Mouse (Mus musculus): ENCODE measurements around the gene Zfyve26. TPM values are rescaled to one million over a fixed set of nuclear protein-coding genes. Genes with fewer than 3 reads are reported as not detected.

The Zfyve26 gene
- polyA plus RNA-seq, 1 experiment from 2014 or later, result 17.2 TPM

- 91% methylated on average over 9 of the region's 9 CpGs for WGBS
- H3K9me3 ChIP-seq (ENCODE audit: control insufficient read depth, low read depth, low read length), result no peaks in the 10 kb centered on the region
- no peak for ATAC-seq (ENCODE audit: insufficient number of reproducible peaks, insufficient read depth, low FRiP score, low read depth)
- H3K4me3 ChIP-seq (ENCODE audit: low read depth, low read length), result no peak overlapping the region
- no peak overlapping the region for H3K27ac ChIP-seq (ENCODE audit: low read length)
- no peak overlapping the region for H3K9ac ChIP-seq (replicated peaks; ENCODE audit: low read depth, low read length)
- H3K4me1 ChIP-seq (ENCODE audit: control insufficient read depth, insufficient read depth, low read length), result no peaks in the 10 kb centered on the region
- H3K36me3 ChIP-seq (ENCODE audit: control insufficient read depth, insufficient read depth, low read length), result peaks cover 29% of the 10 kb centered on the region
- no peaks in the 10 kb centered on the region for H3K27me3 ChIP-seq (ENCODE audit: control insufficient read depth, insufficient read depth, low read length)
- H3K4me2 ChIP-seq (replicated peaks; ENCODE audit: low read depth, low read length), result no peak overlapping the region
These were observed 42.6 kb downstream of the Zfyve26 start for GRCm38 (mm10) chr12:79253294-79254053.

GRCm38 (mm10) chr12:79248110-79248509, 48.0 kb downstream of the Zfyve26 start:
- H3K4me2 ChIP-seq (replicated peaks; ENCODE audit: low read depth, low read length), result no peak overlapping the region
- H3K36me3 ChIP-seq (ENCODE audit: control insufficient read depth, insufficient read depth, low read length), result peaks cover 54% of the 10 kb centered on the region
- no peak overlapping the region for H3K27ac ChIP-seq (ENCODE audit: low read length)
- no peaks in the 10 kb centered on the region for H3K4me1 ChIP-seq (ENCODE audit: control insufficient read depth, insufficient read depth, low read length)
- no peaks in the 10 kb centered on the region for H3K9me3 ChIP-seq (ENCODE audit: control insufficient read depth, low read depth, low read length)
- no peaks in the 10 kb centered on the region for H3K27me3 ChIP-seq (ENCODE audit: control insufficient read depth, insufficient read depth, low read length)
- no peak for ATAC-seq (ENCODE audit: insufficient number of reproducible peaks, insufficient read depth, low FRiP score, low read depth)
- 84% methylated on average over 3 of the region's 3 CpGs for WGBS
- no peak overlapping the region for H3K9ac ChIP-seq (replicated peaks; ENCODE audit: low read depth, low read length)
- no peak overlapping the region for H3K4me3 ChIP-seq (ENCODE audit: low read depth, low read length)

DNA sequence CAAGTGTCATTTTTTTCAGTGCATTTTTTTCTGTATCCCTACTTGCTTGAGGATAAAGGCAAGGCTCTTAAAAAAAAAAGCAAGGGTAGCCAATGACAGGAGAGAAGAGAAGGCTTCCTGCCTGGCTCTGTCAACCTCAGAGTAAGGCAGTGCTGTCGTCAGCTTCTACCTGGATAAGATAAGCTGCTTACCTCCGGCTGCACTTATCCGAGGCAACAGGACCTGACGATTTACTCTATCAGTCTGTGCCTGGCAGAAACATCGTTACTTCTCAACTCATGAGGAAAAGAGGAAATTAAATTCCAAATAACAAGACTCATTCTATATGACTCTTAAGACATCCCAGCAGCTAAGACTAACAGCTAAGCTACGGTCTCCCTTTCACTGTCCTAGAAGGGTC, 53.2 kb downstream of the Zfyve26 start:
- ATAC-seq (ENCODE audit: insufficient number of reproducible peaks, insufficient read depth, low FRiP score, low read depth), result no peak
- Histone ChIP-seq H3K36me3 (ENCODE audit: control insufficient read depth, insufficient read depth, low read length) (peaks cover 53% of the 10 kb centered on the region), H3K9ac (replicated peaks; ENCODE audit: low read depth, low read length) (no peak overlapping the region), H3K4me1 (ENCODE audit: control insufficient read depth, insufficient read depth, low read length) (no peaks in the 10 kb centered on the region), H3K4me3 (ENCODE audit: low read depth, low read length) (no peak overlapping the region), H3K9me3 (ENCODE audit: control insufficient read depth, low read depth, low read length) (no peaks in the 10 kb centered on the region), H3K27me3 (ENCODE audit: control insufficient read depth, insufficient read depth, low read length) (no peaks in the 10 kb centered on the region), H3K27ac (ENCODE audit: low read length) (no peak overlapping the region), H3K4me2 (replicated peaks; ENCODE audit: low read depth, low read length) (no peak overlapping the region)
- WGBS, result 85% methylated on average over 6 of the region's 6 CpGs

- Histone ChIP-seq H3K4me1 (ENCODE audit: control insufficient read depth, insufficient read depth, low read length) (no peaks in the 10 kb centered on the region), H3K4me3 (ENCODE audit: low read depth, low read length) (no peak overlapping the region), H3K9me3 (ENCODE audit: control insufficient read depth, low read depth, low read length) (no peaks in the 10 kb centered on the region), H3K36me3 (ENCODE audit: control insufficient read depth, insufficient read depth, low read length) (peaks cover 53% of the 10 kb centered on the region), H3K27me3 (ENCODE audit: control insufficient read depth, insufficient read depth, low read length) (no peaks in the 10 kb centered on the region), H3K9ac (replicated peaks; ENCODE audit: low read depth, low read length) (no peak overlapping the region), H3K27ac (ENCODE audit: low read length) (no peak overlapping the region), H3K4me2 (replicated peaks; ENCODE audit: low read depth, low read length) (no peak overlapping the region)
- ATAC-seq (ENCODE audit: insufficient number of reproducible peaks, insufficient read depth, low FRiP score, low read depth), result no peak
- WGBS, result 68% methylated on average over 2 of the region's 2 CpGs
These were observed 54.1 kb downstream of the Zfyve26 start for GRCm38 (mm10) chr12:79241985-79242384.

DNA sequence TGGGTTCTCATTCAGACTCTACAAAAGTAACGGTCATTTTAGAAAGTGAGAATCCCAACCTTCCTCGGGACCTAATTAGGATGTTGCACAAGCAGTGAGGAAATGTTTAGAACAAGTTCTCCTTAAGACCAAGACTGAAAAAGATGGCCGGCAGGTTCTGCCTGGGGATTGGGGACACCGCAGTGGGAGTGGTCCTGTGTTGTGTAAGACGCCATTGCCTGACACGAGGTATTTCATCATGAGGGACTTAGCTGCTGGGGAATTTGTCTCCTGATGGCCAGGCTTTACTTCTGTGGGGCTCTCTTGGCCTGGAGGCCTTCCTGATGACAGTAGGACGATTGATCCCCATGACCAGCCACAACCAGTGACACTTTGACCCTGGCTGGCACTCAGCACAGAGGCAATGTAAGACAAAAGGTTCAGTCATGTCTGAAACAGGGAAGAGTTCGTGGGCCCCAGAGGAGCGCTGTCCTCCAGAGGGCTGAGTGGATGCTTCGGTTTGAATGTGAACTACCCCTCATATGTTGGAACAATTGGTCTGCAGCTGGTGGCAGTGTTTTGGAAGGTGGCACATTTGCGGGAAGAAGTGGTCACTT, 60.5 kb downstream of the Zfyve26 start:
- Histone ChIP-seq H3K27ac (ENCODE audit: low read length) (no peak overlapping the region), H3K4me1 (ENCODE audit: control insufficient read depth, insufficient read depth, low read length) (no peaks in the 10 kb centered on the region), H3K36me3 (ENCODE audit: control insufficient read depth, insufficient read depth, low read length) (peaks cover 43% of the 10 kb centered on the region), H3K4me2 (replicated peaks; ENCODE audit: low read depth, low read length) (no peak overlapping the region), H3K9ac (replicated peaks; ENCODE audit: low read depth, low read length) (no peak overlapping the region), H3K4me3 (ENCODE audit: low read depth, low read length) (no peak overlapping the region), H3K9me3 (ENCODE audit: control insufficient read depth, low read depth, low read length) (no peaks in the 10 kb centered on the region), H3K27me3 (ENCODE audit: control insufficient read depth, insufficient read depth, low read length) (no peaks in the 10 kb centered on the region)
- no peak for ATAC-seq (ENCODE audit: insufficient number of reproducible peaks, insufficient read depth, low FRiP score, low read depth)
- 81% methylated on average over 11 of the region's 11 CpGs for WGBS

- Histone ChIP-seq H3K4me1 (ENCODE audit: control insufficient read depth, insufficient read depth, low read length) (no peaks in the 10 kb centered on the region), H3K27ac (ENCODE audit: low read length) (no peak overlapping the region), H3K27me3 (ENCODE audit: control insufficient read depth, insufficient read depth, low read length) (no peaks in the 10 kb centered on the region), H3K4me3 (ENCODE audit: low read depth, low read length) (no peak overlapping the region), H3K9me3 (ENCODE audit: control insufficient read depth, low read depth, low read length) (no peaks in the 10 kb centered on the region), H3K36me3 (ENCODE audit: control insufficient read depth, insufficient read depth, low read length) (no peaks in the 10 kb centered on the region), H3K4me2 (replicated peaks; ENCODE audit: low read depth, low read length) (no peak overlapping the region), H3K9ac (replicated peaks; ENCODE audit: low read depth, low read length) (no peak overlapping the region)
- no peak for ATAC-seq (ENCODE audit: insufficient number of reproducible peaks, insufficient read depth, low FRiP score, low read depth)
- 48% methylated on average over 5 of the region's 5 CpGs for WGBS
These were observed 78.6 kb downstream of the Zfyve26 start for GRCm38 (mm10) chr12:79217511-79217910.

DNA sequence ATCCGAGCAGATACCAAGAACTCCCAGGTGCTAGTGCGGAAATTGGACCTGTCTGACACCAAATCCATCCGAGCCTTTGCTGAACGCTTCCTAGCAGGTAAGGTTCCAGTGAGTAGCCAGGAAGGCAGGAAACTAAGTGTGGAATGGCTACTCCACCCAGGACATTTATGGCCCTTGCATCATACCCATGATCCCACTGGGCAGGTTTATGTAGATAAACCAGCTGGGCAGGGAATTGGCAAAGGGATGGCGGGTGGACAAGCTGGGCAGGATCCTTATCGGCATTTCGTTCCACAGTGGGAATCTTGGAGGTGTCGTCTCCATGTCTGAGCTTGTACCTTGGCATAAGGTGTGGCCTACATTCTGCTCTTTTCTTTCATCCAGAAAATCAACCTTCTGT, 84.7 kb downstream of the Zfyve26 start:
- Histone ChIP-seq H3K27ac (ENCODE audit: low read length) (no peak overlapping the region), H3K27me3 (ENCODE audit: control insufficient read depth, insufficient read depth, low read length) (no peaks in the 10 kb centered on the region), H3K9ac (replicated peaks; ENCODE audit: low read depth, low read length) (no peak overlapping the region), H3K4me3 (ENCODE audit: low read depth, low read length) (no peak overlapping the region), H3K9me3 (ENCODE audit: control insufficient read depth, low read depth, low read length) (no peaks in the 10 kb centered on the region), H3K36me3 (ENCODE audit: control insufficient read depth, insufficient read depth, low read length) (no peaks in the 10 kb centered on the region), H3K4me2 (replicated peaks; ENCODE audit: low read depth, low read length) (no peak overlapping the region), H3K4me1 (ENCODE audit: control insufficient read depth, insufficient read depth, low read length) (no peaks in the 10 kb centered on the region)
- 77% methylated on average over 8 of the region's 8 CpGs for WGBS
- no peak for ATAC-seq (ENCODE audit: insufficient number of reproducible peaks, insufficient read depth, low FRiP score, low read depth)

GRCm38 (mm10) chr12:79208703-79209464, 87.2 kb downstream of the Zfyve26 start, which contains the start of gene Rdh12:
Rdh12 (plus strand) TSS chr12:79208914.
- Histone ChIP-seq H3K4me1 (ENCODE audit: control insufficient read depth, insufficient read depth, low read length) (no peaks in the 10 kb centered on the region), H3K9ac (replicated peaks; ENCODE audit: low read depth, low read length) (no peak within 1 kb of the TSS), H3K9me3 (ENCODE audit: control insufficient read depth, low read depth, low read length) (no peaks in the 10 kb centered on the region), H3K27me3 (ENCODE audit: control insufficient read depth, insufficient read depth, low read length) (no peaks in the 10 kb centered on the region), H3K4me3 (ENCODE audit: low read depth, low read length) (peak within 1 kb of the TSS; percentile 33), H3K27ac (ENCODE audit: low read length) (0 out of 2 replicates have a peak within 1 kb of the TSS, but pooled peaks have one; percentile 22), H3K4me2 (replicated peaks; ENCODE audit: low read depth, low read length) (peak within 1 kb of the TSS; percentile 40), H3K36me3 (ENCODE audit: control insufficient read depth, insufficient read depth, low read length) (no peaks in the 10 kb centered on the region)
- WGBS, result 4% methylated on average over 13 of the region's 13 CpGs
- ATAC-seq (ENCODE audit: insufficient number of reproducible peaks, insufficient read depth, low FRiP score, low read depth), result peak; percentile 72; the same call in 1 of the 2 replicates

Measured in stomach, embryonic 14.5 days (tissue).